Mouse (Mus musculus) neural tube, embryonic 15.5 days (tissue): ENCODE measurements at regions not wholly inside any gene's neighbourhood (a gene's known extent, or its start where the extent isn't known, plus 50 kb on each side); places are given as distances from the start of the nearest gene placed in this dataset.

Experiments used
- ATAC-seq: fragments of 200-750 bp; cut with Nextera tagmentation; 2 replicates; pipeline ENCODE4 v1.8.0; 2017; ENCODE audit warnings: mild to moderate bottlenecking, moderate TSS enrichment, moderate library complexity; ENCODE audit not compliant: low FRiP score
- H3K27ac ChIP-seq: fragments of 300-500 bp; sonication (generic); replicated peaks from 2 replicates; pipeline ENCODE4 v1.5.1; 2015; ENCODE audit warnings: mild to moderate bottlenecking, inconsistent platforms
- H3K27me3 ChIP-seq: fragments of 300-500 bp; sonication (generic); replicated peaks from 2 replicates; pipeline ENCODE4 v1.6.1; 2015; ENCODE audit warnings: inconsistent platforms
- H3K36me3 ChIP-seq: fragments of 300-500 bp; sonication (generic); 2 replicates; pipeline ENCODE4 v1.6.1; 2015; ENCODE audit warnings: inconsistent platforms
- H3K4me1 ChIP-seq: fragments of 300-500 bp; sonication (generic); 2 replicates; pipeline ENCODE4 v1.6.1; 2015; ENCODE audit warnings: inconsistent platforms
- H3K4me2 ChIP-seq: fragments of 300-500 bp; sonication (generic); 2 replicates; pipeline ENCODE4 v1.6.1; 2015; ENCODE audit warnings: inconsistent platforms, mild to moderate bottlenecking, moderate library complexity
- H3K4me3 ChIP-seq: fragments of 300-500 bp; sonication (generic); replicated peaks from 2 replicates; pipeline ENCODE4 v1.5.1; 2015; ENCODE audit warnings: mild to moderate bottlenecking, inconsistent platforms
- H3K9ac ChIP-seq: fragments of 300-500 bp; sonication (generic); replicated peaks from 2 replicates; pipeline ENCODE4 v1.6.1; 2015; ENCODE audit warnings: mild to moderate bottlenecking, inconsistent platforms
- H3K9me3 ChIP-seq: fragments of 300-500 bp; sonication (generic); replicated peaks from 2 replicates; pipeline ENCODE4 v1.6.1; 2016; ENCODE audit warnings: inconsistent platforms
- WGBS: fragments of 180-500 bp; shearing (Covaris S2); methylation state at CpG from one replicate; pipeline ENCODE4 v1.1.7; 2015; ENCODE audit warnings: mixed read lengths; 5-methylcytosine and 5-hydroxymethylcytosine counted together

- H3K27me3 ChIP-seq, result no peaks in the 10 kb centered on the region
- no peaks in the 10 kb centered on the region for H3K36me3 ChIP-seq
- WGBS, result 82% methylated on average over 13 of the region's 13 CpGs
- H3K9ac ChIP-seq, result no peak overlapping the region
- H3K4me1 ChIP-seq, result no peaks in the 10 kb centered on the region
- no peaks in the 10 kb centered on the region for H3K9me3 ChIP-seq
- H3K27ac ChIP-seq, result no peak overlapping the region
- no peak for ATAC-seq
- no peak overlapping the region for H3K4me3 ChIP-seq
- no peak overlapping the region for H3K4me2 ChIP-seq
These were observed 124.3 kb upstream of the Sash1 start for GRCm38 (mm10) chr10:9010191-9010590.

- no peaks in the 10 kb centered on the region for H3K9me3 ChIP-seq
- H3K9ac ChIP-seq, result no peak overlapping the region
- no peaks in the 10 kb centered on the region for H3K4me1 ChIP-seq
- H3K27me3 ChIP-seq, result no peaks in the 10 kb centered on the region
- no peak for ATAC-seq
- no peak overlapping the region for H3K4me2 ChIP-seq
- 83% methylated on average over 10 of the region's 10 CpGs for WGBS
- H3K36me3 ChIP-seq, result no peaks in the 10 kb centered on the region
- no peak overlapping the region for H3K4me3 ChIP-seq
- H3K27ac ChIP-seq, result no peak overlapping the region
These were observed 119.5 kb upstream of the Sash1 start for GRCm38 (mm10) chr10:9005140-9005909.

GRCm38 (mm10) chr10:9002261-9002660 is 116.4 kb upstream of the Sash1 start:
- no peaks in the 10 kb centered on the region for H3K9me3 ChIP-seq
- no peaks in the 10 kb centered on the region for H3K36me3 ChIP-seq
- no peak for ATAC-seq
- no peaks in the 10 kb centered on the region for H3K27me3 ChIP-seq
- 69% methylated on average over 5 of the region's 5 CpGs for WGBS
- no peak overlapping the region for H3K4me2 ChIP-seq
- no peak overlapping the region for H3K9ac ChIP-seq
- H3K4me3 ChIP-seq, result no peak overlapping the region
- H3K27ac ChIP-seq, result no peak overlapping the region
- 0 out of 2 replicates have a peak, but pooled peaks cover 4% of the 10 kb centered on the region for H3K4me1 ChIP-seq

GRCm38 (mm10) chr10:8998758-8999398 is 113.0 kb upstream of the Sash1 start:
- Histone ChIP-seq H3K9ac (no peak overlapping the region), H3K4me2 (no peak overlapping the region), H3K36me3 (no peaks in the 10 kb centered on the region), H3K4me3 (no peak overlapping the region), H3K27me3 (no peaks in the 10 kb centered on the region), H3K9me3 (no peaks in the 10 kb centered on the region), H3K27ac (no peak overlapping the region), H3K4me1 (0 out of 2 replicates have a peak, but pooled peaks cover 4% of the 10 kb centered on the region)
- ATAC-seq, result no peak
- WGBS, result 42% methylated on average over 5 of the region's 5 CpGs

- WGBS, result 91% methylated on average over 2 of the region's 2 CpGs
- Histone ChIP-seq H3K9ac (no peak overlapping the region), H3K4me3 (no peak overlapping the region), H3K4me1 (0 out of 2 replicates have a peak, but pooled peaks cover 4% of the 10 kb centered on the region), H3K36me3 (no peaks in the 10 kb centered on the region), H3K9me3 (no peaks in the 10 kb centered on the region), H3K27ac (no peak overlapping the region), H3K4me2 (no peak overlapping the region), H3K27me3 (no peaks in the 10 kb centered on the region)
- no peak for ATAC-seq
These were observed 112.5 kb upstream of the Sash1 start for GRCm38 (mm10) chr10:8998356-8998755.

- H3K9ac ChIP-seq, result no peak overlapping the region
- H3K4me1 ChIP-seq, result 0 out of 2 replicates have a peak, but pooled peaks cover 4% of the 10 kb centered on the region
- no peak for ATAC-seq
- no peaks in the 10 kb centered on the region for H3K27me3 ChIP-seq
- H3K36me3 ChIP-seq, result no peaks in the 10 kb centered on the region
- 47% methylated on average over 3 of the region's 3 CpGs for WGBS
- H3K4me2 ChIP-seq, result no peak overlapping the region
- H3K9me3 ChIP-seq, result no peaks in the 10 kb centered on the region
- no peak overlapping the region for H3K27ac ChIP-seq
- no peak overlapping the region for H3K4me3 ChIP-seq
These were observed 109.2 kb upstream of the Sash1 start for GRCm38 (mm10) chr10:8995097-8995496.

- H3K27me3 ChIP-seq, result no peaks in the 10 kb centered on the region
- no peaks in the 10 kb centered on the region for H3K36me3 ChIP-seq
- H3K4me3 ChIP-seq, result no peak overlapping the region
- ATAC-seq, result no peak
- H3K9me3 ChIP-seq, result no peaks in the 10 kb centered on the region
- 90% methylated on average over 7 of the region's 7 CpGs for WGBS
- H3K9ac ChIP-seq, result no peak overlapping the region
- no peak overlapping the region for H3K4me2 ChIP-seq
- no peak overlapping the region for H3K27ac ChIP-seq
- no peaks in the 10 kb centered on the region for H3K4me1 ChIP-seq
These were observed 100.5 kb upstream of the Sash1 start for GRCm38 (mm10) chr10:8986339-8986738.

- H3K9me3 ChIP-seq, result no peaks in the 10 kb centered on the region
These were observed 97.5 kb upstream of the Sash1 start for GRCm38 (mm10) chr10:8983347-8983746.

GRCm38 (mm10) chr10:8980568-8980967 is 94.7 kb upstream of the Sash1 start:
- no peak for ATAC-seq
- Histone ChIP-seq H3K4me3 (no peak overlapping the region), H3K9me3 (no peaks in the 10 kb centered on the region), H3K4me2 (no peak overlapping the region), H3K27ac (no peak overlapping the region), H3K9ac (no peak overlapping the region), H3K36me3 (no peaks in the 10 kb centered on the region), H3K27me3 (no peaks in the 10 kb centered on the region), H3K4me1 (no peaks in the 10 kb centered on the region)
- WGBS, result 82% methylated on average over 1 of the region's 1 CpGs

More at GRCm38 (mm10) chr10:8983347-8983746, 97.5 kb upstream of the Sash1 start:
- Histone ChIP-seq H3K27ac (no peak overlapping the region), H3K36me3 (no peaks in the 10 kb centered on the region), H3K27me3 (no peaks in the 10 kb centered on the region), H3K4me2 (no peak overlapping the region), H3K4me3 (no peak overlapping the region), H3K4me1 (no peaks in the 10 kb centered on the region), H3K9ac (no peak overlapping the region)
- 89% methylated on average over 4 of the region's 4 CpGs for WGBS
- no peak for ATAC-seq

GRCm38 (mm10) chr10:8978595-8978994 is 92.7 kb upstream of the Sash1 start:
- Histone ChIP-seq H3K9me3 (no peaks in the 10 kb centered on the region), H3K36me3 (no peaks in the 10 kb centered on the region), H3K9ac (no peak overlapping the region), H3K4me3 (no peak overlapping the region), H3K4me1 (no peaks in the 10 kb centered on the region), H3K27ac (no peak overlapping the region), H3K4me2 (no peak overlapping the region), H3K27me3 (no peaks in the 10 kb centered on the region)
- 85% methylated on average over 3 of the region's 3 CpGs for WGBS
- ATAC-seq, result no peak

- no peak overlapping the region for H3K9ac ChIP-seq
- H3K4me3 ChIP-seq, result no peak overlapping the region
- ATAC-seq, result no peak
- no peaks in the 10 kb centered on the region for H3K27me3 ChIP-seq
- H3K36me3 ChIP-seq, result no peaks in the 10 kb centered on the region
- no peaks in the 10 kb centered on the region for H3K9me3 ChIP-seq
- WGBS, result 89% methylated on average over 1 of the region's 1 CpGs
- no peak overlapping the region for H3K27ac ChIP-seq
- H3K4me1 ChIP-seq, result peaks cover 7% of the 10 kb centered on the region; the same call in 1 of the 2 replicates
- no peak overlapping the region for H3K4me2 ChIP-seq
These were observed 88.1 kb upstream of the Sash1 start for GRCm38 (mm10) chr10:8973934-8974333.
